8 mouse cellular contexts compared by ENCODE assay signal in genomic region chr9:78112770-78113537, GRCm38 (mm10). TPM values are rescaled to one million over a fixed set of nuclear protein-coding genes. Genes with fewer than 3 reads are reported as not detected.
A peak's percentile ranks its signal among the peaks of the same experiment; 100 is the strongest.
DNase-seq lines count a peak whose midpoint lies in the region; ATAC-seq lines count a peak whose summit lies in the region.

No protein-coding gene starts in this region.

- 0 out of 2 replicates have a peak, but pooled peaks cover 4% of the 10 kb centered on the region for H3K36me3 ChIP-seq in hindbrain, embryonic 13.5 days

- ATAC-seq in hindbrain, embryonic 13.5 days (ENCODE audit: low FRiP score) = peak; percentile 77

- H3K4me2 ChIP-seq in hindbrain, embryonic 13.5 days = peak overlapping the region; percentile 76

- peak overlapping the region; percentile 61 for H3K4me3 ChIP-seq in hindbrain, embryonic 13.5 days

- no peaks in the 10 kb centered on the region for H3K27me3 ChIP-seq in hindbrain, embryonic 13.5 days

- H3K27ac ChIP-seq in hindbrain, embryonic 13.5 days = peak overlapping the region; percentile 93

- WGBS in hindbrain, embryonic 13.5 days = 2% methylated on average over 47 of the region's 47 CpGs

- peak overlapping the region; percentile 87 for H3K9ac ChIP-seq in hindbrain, embryonic 13.5 days

- no peaks in the 10 kb centered on the region for H3K9me3 ChIP-seq in hindbrain, embryonic 13.5 days

- peak; percentile 91 for DNase-seq in R1 (ENCODE audit: low read depth, low spot score)
- peak; percentile 96 to 97 for DNase-seq in cerebellum, postnatal 14 days
- peak; percentile 84 to 92 for DNase-seq in frontal cortex, postnatal 14 days (ENCODE audit: low spot score in 2 of 2)
- peak; percentile 92 to 96 for DNase-seq in layer of hippocampus, postnatal 36 days
- peak; percentile 92 for DNase-seq in lung, postnatal 25 days (ENCODE audit: low spot score)
- DNase-seq in retina, adult 2 months (ENCODE audit: low read depth, low spot score) = peak; percentile 70
- peak; percentile 96 for DNase-seq in thymus, postnatal 25 days

- H3K4me1 ChIP-seq in hindbrain, embryonic 13.5 days (replicated peaks) = peaks cover 31% of the 10 kb centered on the region

RNA-seq across cellular contexts. Expression of gene Ick, which starts 4.0 kb away (rescaled TPM):
- 37.1 and 41.6 TPM in 2 replicates for polyA plus RNA-seq in hindbrain, embryonic 13.5 days (2015; fragmentation: Nextera tagmentation; extraction: Ambion mirVana)
- total RNA-seq in layer of hippocampus, postnatal 36 days (2021) = 10 to 100 TPM; 21.3 to 22.2 TPM

RNA-seq across cellular contexts. Expression of gene Fbxo9, which starts 4.1 kb away (rescaled TPM):
- polyA plus RNA-seq in hindbrain, embryonic 13.5 days (2015; fragmentation: Nextera tagmentation; extraction: Ambion mirVana) = 52.7 and 53.7 TPM in 2 replicates
- total RNA-seq in layer of hippocampus, postnatal 36 days (2021) = 10 to 100 TPM; 90.2 to 92.4 TPM

Comparison
In these comparisons a context has a peak if more than half of its experiments do, and no peak if none do; other contexts are left out.
1. Peak in every context shown above with its lines: DNase-seq, ATAC-seq, H3K4me3 ChIP-seq and H3K27ac ChIP-seq.